Mouse (Mus musculus): ENCODE measurements around the gene Cldn12. TPM values are rescaled to one million over a fixed set of nuclear protein-coding genes. Genes with fewer than 3 reads are reported as not detected.

Gene Cldn12
- 9.8 and 10.8 TPM in 2 replicates for polyA plus RNA-seq (2015; fragmentation: Nextera tagmentation; extraction: Ambion mirVana)

DNA sequence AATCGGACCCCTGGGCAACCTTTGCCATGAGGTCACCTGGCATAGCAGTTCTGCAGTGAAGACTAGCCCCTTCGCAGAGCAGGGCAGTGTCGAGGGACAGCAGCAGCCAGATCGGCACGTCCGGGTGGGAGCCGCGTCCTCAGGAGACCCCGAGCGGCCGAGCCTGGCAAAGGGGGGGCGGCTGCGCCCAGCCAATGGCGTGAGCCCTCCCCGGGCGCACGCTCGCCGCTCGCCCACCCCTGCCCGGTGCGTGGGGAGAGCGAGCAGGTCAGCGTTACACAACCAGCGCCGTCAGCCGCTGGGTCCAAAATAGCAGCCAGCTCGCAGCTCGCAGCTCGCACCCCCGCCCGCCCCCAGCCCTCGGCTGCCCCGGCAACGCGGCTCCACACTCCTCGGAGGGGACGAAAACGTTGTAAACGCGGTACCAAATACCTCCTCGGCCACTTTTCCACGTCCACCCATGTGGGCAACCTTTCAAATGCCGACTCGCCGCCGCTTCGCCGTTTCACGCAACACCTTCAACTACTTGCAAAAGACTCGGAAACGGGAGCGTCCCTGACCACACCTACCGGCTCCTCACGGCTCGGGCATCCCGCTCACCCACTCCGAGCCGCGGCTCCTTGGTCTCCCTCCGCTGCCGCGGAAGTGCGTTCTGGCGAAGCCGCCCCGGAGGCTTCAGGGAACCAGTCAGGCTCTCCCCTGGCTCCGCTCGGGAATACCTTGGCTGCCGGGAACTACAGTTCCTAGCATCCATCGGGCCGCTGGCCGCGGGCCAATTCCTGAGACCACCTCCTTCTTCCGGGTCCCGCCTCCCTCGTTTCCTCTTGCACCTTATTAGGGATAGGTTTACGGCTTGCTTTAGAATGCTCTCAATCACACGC lies at the start of gene Cldn12:
Cldn12 (minus strand) TSS at position 763 of the 881 bp plus-strand sequence.

DNA sequence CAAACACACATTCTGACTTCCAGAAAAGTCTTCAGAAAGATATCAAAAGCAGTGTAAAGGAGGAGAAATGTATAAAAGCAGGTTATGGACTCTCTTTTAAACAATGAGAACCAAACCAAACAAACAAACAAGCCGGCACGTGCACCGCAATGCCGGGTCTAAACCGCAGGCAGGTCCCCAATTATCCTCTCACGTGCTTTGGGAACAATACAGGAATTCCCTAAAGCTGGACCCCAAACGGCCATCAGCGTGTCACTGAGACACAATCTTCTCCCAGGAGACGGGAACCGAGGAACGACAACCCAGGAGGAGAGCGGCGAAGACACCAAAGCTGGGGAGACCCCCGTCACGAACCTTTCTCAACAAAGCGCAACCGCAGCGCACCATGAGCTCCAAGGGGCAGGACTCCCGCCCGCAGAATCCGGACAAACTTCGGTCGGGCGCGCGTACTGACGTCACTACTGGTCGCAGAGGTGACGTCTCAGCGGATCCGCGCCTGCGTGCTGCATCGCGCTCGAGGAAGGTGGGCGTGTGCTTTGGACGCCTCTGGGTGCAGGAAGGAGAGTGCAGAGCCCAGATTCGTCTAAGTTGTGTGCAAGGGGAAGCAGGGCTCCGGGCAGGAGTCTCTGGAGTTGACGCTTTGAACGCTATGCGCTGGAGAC lies 44.5 kb upstream of the Cldn12 start, which contains the start of gene Gtpbp10:
Gtpbp10 (minus strand) TSS at position 460 of the 662 bp plus-strand sequence.

DNA sequence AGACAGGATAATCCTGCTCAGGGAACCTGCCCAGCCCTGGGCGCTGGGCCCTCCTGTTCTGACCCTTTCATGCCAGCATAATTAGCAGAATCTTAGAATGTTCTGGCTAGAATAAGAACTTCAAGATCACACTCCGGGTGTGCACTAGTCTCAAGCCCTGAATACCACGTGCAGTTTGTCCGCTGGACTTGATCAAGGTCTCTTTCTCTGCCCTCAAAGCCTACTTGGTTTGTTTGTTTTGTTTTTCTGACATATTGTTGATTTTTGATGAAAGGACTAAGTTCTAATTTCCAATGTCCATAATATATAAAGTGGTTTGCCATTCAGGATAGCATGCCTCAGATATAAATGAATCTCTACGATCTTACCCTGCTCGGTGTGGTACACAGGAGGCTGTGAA lies 35.7 kb downstream of the Cldn12 start, which contains the start of gene 1700015F17Rik:
1700015F17Rik (minus strand) TSS at position 101 of the 400 bp plus-strand sequence.

Other genes with a start within 250 kb of the Cldn12 start
- gene Cdk14, start 94.6 kb downstream of the Cldn12 start, polyA plus RNA-seq (2015; fragmentation: Nextera tagmentation; extraction: Ambion mirVana), result 10.1 and 10.3 TPM in 2 replicates
- not detected in 2 replicates for gene 1700015F17Rik, start 35.8 kb downstream of the Cldn12 start, polyA plus RNA-seq (2015; fragmentation: Nextera tagmentation; extraction: Ambion mirVana)
- 9.7 and 10.8 TPM in 2 replicates for gene Gtpbp10, start 44.6 kb upstream of the Cldn12 start, polyA plus RNA-seq (2015; fragmentation: Nextera tagmentation; extraction: Ambion mirVana)
- 0.37 and 0.41 TPM in 2 replicates for gene Gm8773, start 58.8 kb upstream of the Cldn12 start, polyA plus RNA-seq (2015; fragmentation: Nextera tagmentation; extraction: Ambion mirVana)
- 0.52 and 0.67 TPM in 2 replicates for gene Cfap69, start 149.3 kb upstream of the Cldn12 start, polyA plus RNA-seq (2015; fragmentation: Nextera tagmentation; extraction: Ambion mirVana)
- 1.5 and 1.8 TPM in 2 replicates for gene Steap2, start 179.6 kb upstream of the Cldn12 start, polyA plus RNA-seq (2015; fragmentation: Nextera tagmentation; extraction: Ambion mirVana)
- gene Steap1, start 234.4 kb upstream of the Cldn12 start, polyA plus RNA-seq (2015; fragmentation: Nextera tagmentation; extraction: Ambion mirVana), result 1.2 and 1.9 TPM in 2 replicates